Mouse (Mus musculus): Measurements from ENCODE around the gene Pla2g4d. TPM values are rescaled to one million over a fixed set of nuclear protein-coding genes. Genes with fewer than 3 reads are reported as not detected.

The Pla2g4d gene
- total RNA-seq, 2 experiments from 2014 or later: not detected

DNA sequence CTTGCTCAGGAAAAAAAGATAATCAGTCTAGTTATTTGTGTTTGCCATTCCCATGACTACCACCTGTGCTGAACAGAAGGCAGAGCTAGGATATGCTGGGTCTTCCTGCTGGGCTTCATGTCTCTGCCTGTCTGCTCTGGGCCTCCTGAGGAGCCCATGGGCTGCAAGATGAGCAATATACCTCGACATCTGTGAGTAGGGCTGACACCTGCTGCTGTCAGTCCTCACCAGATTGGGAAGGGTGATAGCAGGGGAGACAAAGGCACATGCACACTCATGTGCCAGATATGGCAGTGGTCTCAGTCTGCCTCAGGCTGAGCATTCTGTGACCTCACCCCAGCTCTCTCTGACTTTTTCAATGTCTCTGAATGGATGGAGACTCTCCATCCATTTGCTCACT lies 26.1 kb downstream of the Pla2g4d start:
- DNase-seq (ENCODE audit: low spot score): no peak

DNA sequence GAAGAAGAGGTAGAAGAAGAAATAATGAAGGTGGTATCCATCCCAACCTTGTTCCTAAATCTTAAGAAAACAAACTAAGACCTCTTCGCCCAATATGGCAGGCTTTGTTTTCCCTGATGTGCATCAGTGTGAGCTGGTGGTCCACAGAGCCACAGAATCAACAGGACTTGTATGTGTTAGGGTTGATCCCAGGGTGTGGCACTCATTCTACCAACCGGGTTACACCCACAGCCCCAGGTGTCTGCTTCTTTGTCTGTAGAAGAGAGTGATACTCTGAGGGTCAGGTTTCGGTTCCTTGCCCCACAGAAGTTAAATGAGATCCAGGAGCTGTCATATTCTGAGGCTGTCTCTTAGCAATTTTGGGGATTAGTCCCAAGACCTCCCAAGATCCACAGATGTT lies 27.7 kb downstream of the Pla2g4d start:
- no peak for DNase-seq (ENCODE audit: low spot score)

DNA sequence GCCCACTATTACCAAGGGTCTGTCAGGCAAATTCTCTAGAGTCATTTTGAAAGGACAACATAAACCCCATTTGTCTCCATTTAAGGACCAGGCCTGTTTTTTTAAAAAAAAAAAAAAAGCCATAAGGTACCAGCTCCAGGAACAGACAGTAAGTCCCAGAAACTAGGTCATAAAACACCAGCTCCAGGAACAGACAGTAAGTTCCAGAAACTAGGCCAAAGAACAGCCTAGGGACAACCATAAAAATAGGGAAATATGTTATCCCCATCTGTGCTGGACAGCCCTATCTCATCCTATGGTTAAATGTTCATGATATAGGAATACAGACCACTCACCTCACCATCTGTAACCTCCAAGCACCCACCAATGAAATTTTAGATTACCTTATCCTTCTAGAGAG lies 32.7 kb downstream of the Pla2g4d start:
- no peak for DNase-seq (ENCODE audit: low spot score)

GRCm38 (mm10) chr2:120252644-120253043 lies 36.4 kb downstream of the Pla2g4d start:
- DNase-seq (ENCODE audit: low spot score): no peak

GRCm38 (mm10) chr2:120245421-120246016 lies 43.5 kb downstream of the Pla2g4d start:
- DNase-seq (ENCODE audit: low spot score): no peak

DNA sequence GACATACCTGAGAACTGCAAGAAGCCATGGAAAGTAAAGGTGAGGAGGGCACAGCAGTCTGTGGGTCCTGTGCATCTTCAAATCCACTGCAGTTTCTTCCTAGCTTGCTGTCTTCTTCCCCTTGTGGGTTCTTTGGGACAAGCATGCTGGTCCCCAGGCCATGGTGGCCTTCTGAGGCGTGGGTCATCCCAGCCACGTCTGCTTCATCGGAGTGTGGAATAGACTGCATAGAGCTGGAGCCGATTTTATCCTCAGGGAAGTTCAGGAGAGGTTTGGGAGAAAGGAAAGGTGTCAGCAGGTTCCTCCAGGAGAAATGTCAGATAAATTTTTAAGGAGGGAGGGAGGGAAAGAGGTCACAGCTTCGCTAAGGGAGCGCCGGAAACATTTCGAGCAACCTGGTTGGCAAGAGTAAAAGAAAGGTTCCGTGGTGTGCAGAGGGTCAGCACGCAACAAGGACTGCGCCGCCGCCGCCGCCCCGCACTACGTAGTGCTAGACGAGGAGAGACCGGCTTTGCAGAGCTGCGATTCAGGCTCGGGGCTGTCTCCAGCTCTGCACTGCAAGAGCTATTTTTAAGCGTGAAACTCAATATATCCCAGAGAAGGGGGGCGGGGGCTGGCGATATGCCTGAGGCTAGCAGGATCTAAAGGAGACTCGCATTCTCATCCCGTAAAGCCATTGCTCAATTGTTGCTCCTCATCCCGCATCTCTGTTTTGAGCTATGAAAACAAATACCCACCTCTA lies 44.1 kb downstream of the Pla2g4d start, which contains the start of gene Pla2g4e:
TSS of gene Pla2g4e (minus strand) at position 657 of the 742 bp plus-strand sequence.
- peak; percentile 62 for DNase-seq (ENCODE audit: low spot score)

GRCm38 (mm10) chr2:120243995-120244394 lies 45.0 kb downstream of the Pla2g4d start:
- no peak for DNase-seq (ENCODE audit: low spot score)

DNA sequence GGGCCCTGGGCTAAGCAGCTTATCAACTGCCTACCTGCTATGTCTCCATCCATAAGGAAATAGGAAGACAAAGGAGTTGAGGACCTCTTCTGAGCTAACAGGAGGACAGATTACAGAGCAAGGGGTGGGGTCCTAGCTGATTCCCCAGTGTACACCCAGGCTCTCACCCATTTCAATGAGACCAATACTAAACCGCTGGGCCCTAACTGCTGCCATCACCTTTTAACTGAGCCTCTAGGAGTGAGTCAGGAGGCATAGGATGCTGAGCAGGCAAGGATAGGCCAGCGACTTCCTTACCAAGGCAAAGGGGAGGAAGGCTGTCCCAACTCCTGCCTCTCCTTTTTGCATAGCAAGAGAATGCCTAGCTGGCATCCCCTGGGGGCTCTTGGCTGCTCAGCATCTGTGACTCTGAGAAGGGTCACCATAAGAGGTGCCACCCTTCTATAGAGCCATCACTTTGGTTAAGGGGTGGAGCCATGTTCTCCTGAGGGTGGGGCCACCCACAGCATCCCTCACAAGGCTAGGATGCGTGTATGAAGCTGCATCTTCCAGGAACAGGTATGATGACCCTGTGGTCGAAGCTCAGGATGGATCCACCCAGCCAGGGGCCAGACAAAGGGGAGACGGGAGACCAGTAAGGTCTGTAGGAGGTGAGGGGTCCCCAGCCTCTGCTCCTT lies 46.1 kb downstream of the Pla2g4d start:
- no peak for DNase-seq (ENCODE audit: low spot score)

DNA sequence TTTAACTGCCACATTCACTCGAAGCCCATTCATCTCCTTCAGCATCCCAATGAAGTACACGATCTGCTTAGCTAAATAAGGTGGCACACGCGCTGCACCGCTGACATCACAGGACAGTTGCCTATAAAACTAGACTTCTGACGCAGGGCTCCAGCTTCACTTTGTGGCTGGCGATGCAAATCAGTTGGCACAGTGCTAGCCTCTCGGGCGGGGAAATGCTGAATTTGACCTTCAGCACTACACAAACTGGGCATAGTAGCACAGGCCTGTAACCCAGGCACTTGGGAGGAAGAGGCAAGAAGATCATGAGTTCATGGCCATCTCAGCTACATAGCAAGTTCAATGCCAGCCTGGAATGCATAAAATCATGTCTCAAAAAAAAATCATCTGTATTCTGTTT lies 50.3 kb downstream of the Pla2g4d start:
- peak; percentile 70 for DNase-seq (ENCODE audit: low spot score)

DNA sequence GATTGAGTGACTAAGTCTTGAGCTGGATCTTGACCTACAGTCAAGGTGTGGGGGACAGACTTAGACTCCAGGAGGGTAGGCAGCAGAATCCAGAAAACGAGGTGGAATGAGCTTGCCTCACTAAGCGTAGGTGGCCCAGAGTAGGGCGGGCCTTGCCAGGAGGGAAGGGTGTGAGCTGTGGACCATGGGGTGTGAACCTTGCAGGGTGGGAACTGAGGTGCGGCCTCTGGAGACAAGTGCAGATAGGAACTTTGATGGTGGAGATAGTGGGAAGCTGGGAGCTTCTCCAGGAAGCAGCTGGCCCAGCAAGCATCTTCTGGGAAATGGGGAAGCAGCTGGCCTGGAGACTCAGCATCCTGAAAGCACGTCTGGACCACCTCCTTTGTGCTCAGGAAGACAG lies 51.2 kb downstream of the Pla2g4d start:
- no peak for DNase-seq (ENCODE audit: low spot score)

DNA sequence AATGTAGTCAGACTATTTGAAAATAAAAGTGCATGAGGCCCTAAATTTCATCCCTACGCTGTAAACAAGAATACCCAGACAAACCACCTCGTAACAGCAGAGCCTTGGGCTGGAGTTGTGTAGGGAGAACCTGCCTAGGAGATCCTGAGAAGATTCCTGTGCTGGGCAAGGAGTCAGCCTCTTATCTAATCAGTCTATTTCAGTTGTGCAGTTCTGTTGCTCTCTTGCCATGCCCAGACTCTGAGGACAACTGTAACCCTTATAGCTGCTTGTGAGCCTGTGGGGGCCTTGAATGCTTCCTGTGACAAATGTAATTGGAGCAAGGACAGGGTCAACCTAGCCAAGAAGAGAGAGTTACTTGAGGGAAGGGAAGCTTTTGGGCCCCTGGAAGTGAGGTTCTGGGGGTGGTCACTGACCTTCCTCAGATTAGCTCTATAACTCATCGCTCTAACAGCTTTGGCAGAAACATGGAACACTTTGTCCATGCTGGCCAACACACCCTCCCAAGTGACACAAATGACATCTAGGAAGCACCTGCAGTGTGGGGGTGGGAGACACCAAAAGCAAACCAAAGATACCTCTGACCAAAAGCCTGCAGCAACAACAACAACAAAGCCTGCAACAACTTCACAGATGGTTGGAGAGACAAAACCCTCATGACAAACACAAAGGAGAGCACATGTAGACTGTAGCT lies 52.9 kb downstream of the Pla2g4d start:
- peak; percentile 68 for DNase-seq (ENCODE audit: low spot score)

DNA sequence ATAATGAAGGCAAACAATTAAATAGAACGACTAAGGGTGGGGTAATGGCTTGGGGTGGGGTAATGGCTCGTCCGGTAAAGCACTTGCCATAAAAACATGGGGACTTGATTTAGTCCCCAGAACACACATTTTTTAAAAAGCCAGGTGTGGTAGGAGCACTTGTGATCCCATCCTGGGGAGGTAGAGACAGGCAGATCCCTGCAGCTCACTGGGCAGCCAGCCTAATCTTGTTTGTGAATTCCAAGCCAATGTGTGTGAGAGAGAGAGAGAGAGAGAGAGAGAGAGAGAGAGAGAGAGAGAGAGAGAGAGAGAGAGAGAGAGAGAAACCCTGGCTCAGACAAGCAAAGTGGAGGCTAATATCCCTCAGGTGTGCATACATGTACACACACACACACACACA lies 53.6 kb downstream of the Pla2g4d start:
- DNase-seq (ENCODE audit: low spot score): no peak

DNA sequence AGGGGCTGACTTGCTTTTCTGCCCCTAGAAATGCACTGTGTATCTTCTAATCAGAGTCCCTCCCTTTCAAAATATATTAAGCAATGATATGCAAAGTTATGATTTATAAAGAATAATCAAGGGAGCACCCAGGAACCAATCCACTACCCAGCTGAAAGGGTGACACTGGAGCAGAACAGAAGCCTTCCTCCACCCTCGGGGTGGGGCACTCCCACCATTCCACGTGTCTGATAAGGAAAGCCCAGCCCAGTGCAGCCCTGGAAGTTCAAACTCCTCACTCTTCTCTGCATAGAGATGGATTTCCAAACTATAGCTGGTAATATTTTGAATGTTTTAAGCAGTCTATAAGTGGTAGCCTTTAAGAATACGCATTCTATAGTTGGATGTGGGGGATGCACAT lies 57.4 kb downstream of the Pla2g4d start:
- DNase-seq (ENCODE audit: low spot score): no peak

Other genes starting within 250 kb of the Pla2g4d start
- 10 to 100 TPM; 27.1 to 31.2 TPM for gene Ehd4, start 134.6 kb downstream of the Pla2g4d start, total RNA-seq (2021)
- 10 to 100 TPM; 26.2 to 27.0 TPM for gene Pla2g4e, start 43.9 kb downstream of the Pla2g4d start, total RNA-seq (2021)
- gene Pla2g4f, start 25.0 kb upstream of the Pla2g4d start, total RNA-seq (2021): not detected
- gene Vps39, start 63.9 kb upstream of the Pla2g4d start, total RNA-seq (2021): 10 to 100 TPM; 18.5 to 23.3 TPM
- gene Ganc, start 114.7 kb upstream of the Pla2g4d start, total RNA-seq (2021): 10 to 100 TPM; 30.2 to 36.5 TPM
- 10 to 100 TPM; 33.6 to 35.1 TPM for gene Tmem87a, start 114.9 kb upstream of the Pla2g4d start, total RNA-seq (2021)
- gene Capn3, start 166.8 kb upstream of the Pla2g4d start, total RNA-seq (2021): 100 to 1,000 TPM; 126 to 135 TPM